Mouse (Mus musculus): ENCODE results near the gene Det1. TPM values are rescaled to one million over a fixed set of nuclear protein-coding genes. Genes with fewer than 3 reads are reported as not detected.

The Det1 gene
- total RNA-seq, 1 experiment: 14.5 TPM

DNA sequence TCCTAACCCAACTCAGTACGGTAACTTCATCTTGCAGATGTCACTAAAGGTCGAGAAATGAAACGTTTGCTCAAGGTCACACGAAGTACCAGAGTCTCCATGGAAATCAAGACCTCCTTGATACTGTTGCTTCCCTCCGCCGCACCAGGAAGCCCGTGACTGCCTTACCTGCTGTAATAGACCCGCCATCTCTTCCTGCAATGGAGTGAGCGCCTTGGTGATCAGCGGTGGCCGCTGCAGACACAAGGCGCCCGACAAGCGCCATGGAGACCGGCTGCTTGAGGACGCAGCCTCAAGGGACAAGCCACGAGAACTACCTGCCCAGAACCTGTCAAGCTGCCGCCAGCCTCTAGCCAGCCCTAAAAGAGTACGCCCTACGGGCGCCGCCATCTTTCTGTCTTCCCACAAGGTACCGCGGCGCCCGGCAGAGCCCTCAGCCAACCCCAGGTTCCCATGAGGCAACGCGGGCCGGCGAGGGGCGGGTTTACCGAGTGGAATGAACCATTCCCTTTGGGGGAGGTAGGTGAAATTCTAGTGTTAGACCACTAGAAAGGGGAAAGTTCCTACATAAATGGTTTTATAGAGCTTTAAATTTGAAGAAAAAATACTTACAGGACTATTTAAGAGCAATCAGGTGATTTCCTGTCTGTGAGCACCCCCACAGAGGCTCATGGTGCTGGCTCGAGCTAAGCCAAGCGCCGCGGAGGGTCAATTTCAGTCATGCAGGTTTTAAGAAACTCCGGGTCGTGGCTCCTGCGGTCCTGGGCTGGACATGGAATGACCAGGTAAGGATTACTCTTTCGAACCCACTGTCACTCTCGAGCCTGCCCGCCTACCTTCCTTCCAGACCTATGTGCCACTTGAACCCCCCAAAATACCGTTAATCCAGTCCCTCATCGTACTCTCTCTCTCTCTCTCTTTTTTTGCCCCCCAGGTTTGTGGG, 64.2 kb downstream of the Det1 start, which contains the start of the genes Mrps11 and Mrpl46:
TSS of gene Mrps11 (plus strand) at position 481 of the 943 bp plus-strand sequence.
TSS of gene Mrpl46 (minus strand) at position 893 of the 943 bp plus-strand sequence.
- peak; percentile 72 for DNase-seq (ENCODE audit: low read depth, low spot score)
- Histone ChIP-seq H3K4me3 (ENCODE audit: insufficient read depth in 1 of 2, low read depth in 1 of 2, low read length in 2 of 2, poor library complexity in 1 of 2, severe bottlenecking in 1 of 2) (peak within 1 kb of the TSS; percentile 84 to 86), H3K27ac (ENCODE audit: insufficient read depth, low read depth, low read length, poor library complexity, severe bottlenecking) (no peak within 1 kb of the TSS), H3K9ac (ENCODE audit: insufficient read depth, low read depth, low read length, poor library complexity, severe bottlenecking) (peak within 1 kb of the TSS; percentile 89), H3K9me3 (ENCODE audit: control insufficient read depth, insufficient read depth, low read depth, low read length) (no peaks in the 10 kb centered on the region), H3K36me3 (ENCODE audit: control insufficient read depth, insufficient read depth, low read length, poor library complexity, severe bottlenecking) (peaks cover 14% of the 10 kb centered on the region), H3K4me1 (ENCODE audit: control insufficient read depth in 2 of 2, insufficient read depth in 2 of 2, low read length in 2 of 2, poor library complexity in 1 of 2) (no peaks in the 10 kb centered on the region)
- in situ Hi-C loops (cut with MboI; ENCODE audit: low sequenced_read_pairs in 2 of 2, unreplicated experiment in 2 of 2): loop anchor here in 1 of 2 experiments (10.0 kb wide), 1 partner anchor 112 kb away; the partner anchor contains the start of gene Aen
- TF ChIP-seq ZNF384 (IDR thresholded peaks at IDR 0.05; ENCODE audit: low read depth, low read length): no peak
- peak; percentile 73; the same call in 1 of the 2 replicates for TF ChIP-seq HCFC1 (IDR thresholded peaks at IDR 0.05; ENCODE audit: borderline replicate concordance, insufficient read depth, low read length)

DNA sequence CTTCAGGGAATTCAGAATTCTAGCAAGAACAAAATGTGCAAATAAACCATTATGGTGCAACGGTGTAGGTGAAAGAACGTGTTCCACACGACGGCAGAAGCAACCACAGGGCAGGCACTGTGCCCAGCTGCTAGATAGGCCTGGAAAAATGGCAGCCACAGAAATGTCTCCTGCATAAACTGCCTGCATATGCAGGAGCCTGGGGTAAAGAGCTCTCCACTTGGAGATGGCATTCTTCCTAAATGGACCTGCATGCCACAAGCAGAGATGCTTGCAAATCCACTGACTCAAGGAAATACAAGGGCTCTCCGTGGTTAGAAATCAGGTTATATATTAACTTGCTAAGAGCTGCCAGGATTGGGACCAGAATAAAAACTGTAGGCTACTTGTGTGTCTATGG, 68.3 kb downstream of the Det1 start:
- Histone ChIP-seq H3K9ac (ENCODE audit: insufficient read depth, low read depth, low read length, poor library complexity, severe bottlenecking) (no peak overlapping the region), H3K4me3 (ENCODE audit: insufficient read depth in 1 of 2, low read depth in 1 of 2, low read length in 2 of 2, poor library complexity in 1 of 2, severe bottlenecking in 1 of 2) (no peak overlapping the region), H3K9me3 (ENCODE audit: control insufficient read depth, insufficient read depth, low read depth, low read length) (no peaks in the 10 kb centered on the region), H3K36me3 (ENCODE audit: control insufficient read depth, insufficient read depth, low read length, poor library complexity, severe bottlenecking) (peaks cover 33% of the 10 kb centered on the region), H3K4me1 (ENCODE audit: control insufficient read depth in 2 of 2, insufficient read depth in 2 of 2, low read length in 2 of 2, poor library complexity in 1 of 2) (no peaks in the 10 kb centered on the region; a peak in 1 of 4 replicates), H3K27ac (ENCODE audit: insufficient read depth, low read depth, low read length, poor library complexity, severe bottlenecking) (no peak overlapping the region)
- in situ Hi-C loops (cut with MboI; ENCODE audit: low sequenced_read_pairs in 2 of 2, unreplicated experiment in 2 of 2): no loop called here
- no peak for DNase-seq (ENCODE audit: low read depth, low spot score)
- TF ChIP-seq ZNF384 (IDR thresholded peaks at IDR 0.05; ENCODE audit: low read depth, low read length): no peak
- TF ChIP-seq HCFC1 (IDR thresholded peaks at IDR 0.05; ENCODE audit: borderline replicate concordance, insufficient read depth, low read length): no peak
- no peak for TF ChIP-seq MAFK (IDR thresholded peaks at IDR 0.05; ENCODE audit: insufficient read depth, low read depth, low read length)
- TF ChIP-seq CHD2 (IDR thresholded peaks at IDR 0.05; ENCODE audit: low read depth, low read length): no peak
- no peak for TF ChIP-seq ZC3H11A (IDR thresholded peaks at IDR 0.05; ENCODE audit: borderline replicate concordance, low read depth, low read length)

Other genes with a start within 250 kb of the Det1 start
- gene Ntrk3, start 109.3 kb downstream of the Det1 start, total RNA-seq (2012; rRNA removed): 0.32 and 0.40 TPM in 2 replicates
- gene Mrps11, start 64.1 kb downstream of the Det1 start, total RNA-seq (2012; rRNA removed): 67.5 and 79.8 TPM in 2 replicates
- gene Mrpl46, start 63.7 kb downstream of the Det1 start, total RNA-seq (2012; rRNA removed): 28.8 and 34.2 TPM in 2 replicates
- 104 and 146 TPM in 2 replicates for gene Aen, start 48.6 kb upstream of the Det1 start, total RNA-seq (2012; rRNA removed)
- 1.6 and 3.2 TPM in 2 replicates for gene Isg20, start 66.2 kb upstream of the Det1 start, total RNA-seq (2012; rRNA removed)
- gene Acan, start 206.2 kb upstream of the Det1 start, total RNA-seq (2012; rRNA removed): 4.9 and 5.2 TPM in 2 replicates